Mouse (Mus musculus): Measurements from ENCODE around the gene C2cd4d.

C2cd4d gene

DNA sequence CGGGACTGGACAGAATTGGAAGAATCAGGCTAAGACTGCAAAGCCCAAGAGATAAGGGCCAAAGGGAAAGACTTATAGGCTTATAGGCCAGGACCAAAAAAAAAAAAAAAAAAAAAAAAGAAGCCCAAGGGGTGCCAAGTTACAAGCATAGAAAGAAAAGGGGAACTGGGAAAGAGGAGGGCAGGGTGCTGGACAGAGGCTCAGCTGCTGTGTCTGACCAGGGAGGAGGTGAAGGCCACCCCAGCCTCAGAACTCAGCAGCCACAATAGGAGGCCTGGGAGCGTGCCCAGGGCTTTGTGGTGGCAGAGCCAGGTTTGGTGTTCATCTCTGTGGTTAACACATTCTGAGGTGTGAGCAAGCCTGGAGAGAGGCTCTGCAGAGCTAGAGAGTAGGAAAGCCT is 12.9 kb downstream of the C2cd4d start:
- in situ Hi-C loops (cut with MboI, MseI) = loop anchor here (5.0 to 10.0 kb wide), 2 partner anchors 67 to 470 kb away; partner anchors contain the start of genes Mrpl9 (in 2 of the 2) and Oaz3 (in 2 of the 2)

GRCm38 (mm10) chr3:94375861-94376260 is 13.6 kb downstream of the C2cd4d start:
- in situ Hi-C loops (cut with MboI, MseI) = loop anchor here (5.0 to 10.0 kb wide), 2 partner anchors 66 to 469 kb away; partner anchors contain the start of genes Mrpl9 (in 2 of the 2) and Oaz3 (in 2 of the 2)

DNA sequence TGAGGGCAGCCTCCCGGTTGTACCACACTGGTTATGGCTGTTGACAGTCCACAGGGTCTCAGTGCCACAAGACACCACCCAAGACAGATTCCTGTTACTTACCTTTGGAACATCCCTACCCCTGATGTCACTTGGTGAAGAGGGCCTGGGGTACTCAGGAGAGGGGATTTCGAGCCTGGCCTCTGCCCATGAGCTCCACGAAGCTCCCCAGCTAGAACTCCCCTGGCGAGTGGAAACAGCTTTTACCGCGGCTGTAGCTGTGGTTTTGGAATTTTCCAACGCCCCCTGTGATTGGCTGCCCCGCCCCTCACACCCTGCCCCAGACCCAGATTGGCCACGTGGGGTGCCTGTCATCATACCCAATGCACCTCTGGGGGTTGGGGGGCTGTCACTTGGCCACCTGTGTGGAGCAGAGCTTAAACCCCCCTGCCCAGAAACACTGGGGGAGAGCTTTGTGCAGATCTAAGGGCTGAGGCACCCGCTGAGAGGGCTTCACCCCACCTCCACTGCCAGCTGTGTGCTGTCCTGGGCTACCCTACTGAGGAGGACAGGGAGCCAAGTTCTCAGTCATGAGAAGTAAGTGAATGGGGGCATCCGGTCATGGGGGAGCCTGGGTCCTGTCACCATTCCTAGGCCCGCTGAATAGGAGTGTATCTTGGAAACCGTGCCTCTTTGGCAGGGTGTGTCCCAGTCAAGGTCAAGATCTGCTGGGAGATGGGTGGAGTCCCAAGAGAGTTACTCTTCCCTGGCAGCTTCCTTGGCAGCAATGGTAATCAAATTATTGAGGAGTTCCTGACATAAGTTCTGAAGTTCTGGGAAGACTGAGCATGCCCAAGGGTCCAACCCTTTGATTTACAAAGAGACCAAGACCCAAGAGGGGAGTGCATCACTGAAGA is 15.0 kb downstream of the C2cd4d start:
- in situ Hi-C loops (cut with MboI, MseI) = loop anchor here (5.0 to 10.0 kb wide), 2 partner anchors 65 to 468 kb away; partner anchors contain the start of genes Mrpl9 (in 2 of the 2) and Oaz3 (in 2 of the 2)

GRCm38 (mm10) chr3:94379831-94380510 is 17.7 kb downstream of the C2cd4d start:
- in situ Hi-C loops (cut with MboI, MseI) = loop anchor here (5.0 to 10.0 kb wide), 2 partner anchors 62 to 465 kb away; partner anchors contain the start of genes Mrpl9 (in 2 of the 2) and Oaz3 (in 2 of the 2)

DNA sequence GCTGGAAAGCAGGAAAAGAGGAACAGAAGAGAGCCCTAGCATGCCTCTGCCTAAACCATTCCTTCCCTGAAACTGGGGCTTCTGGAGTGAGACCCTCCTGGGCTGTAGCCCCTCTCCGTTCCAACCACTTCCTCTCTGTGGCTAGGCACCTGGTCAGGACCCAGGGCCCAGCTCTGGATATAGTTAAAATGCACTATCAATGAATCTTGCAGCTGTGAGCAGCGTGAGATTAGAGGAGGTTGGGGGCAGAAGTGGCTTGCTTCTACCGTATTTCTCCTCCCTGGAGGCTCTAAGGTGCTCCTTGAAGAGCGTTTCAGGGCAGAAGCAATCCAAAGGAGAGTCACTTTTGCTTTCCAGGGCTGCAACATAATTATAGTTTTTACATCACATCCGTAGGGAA is 20.1 kb downstream of the C2cd4d start:
- in situ Hi-C loops (cut with MboI, MseI) = no loop called here

- in situ Hi-C loops (cut with MboI, MseI) = no loop called here
Measured at GRCm38 (mm10) chr3:94383476-94383875, 21.2 kb downstream of the C2cd4d start.

DNA sequence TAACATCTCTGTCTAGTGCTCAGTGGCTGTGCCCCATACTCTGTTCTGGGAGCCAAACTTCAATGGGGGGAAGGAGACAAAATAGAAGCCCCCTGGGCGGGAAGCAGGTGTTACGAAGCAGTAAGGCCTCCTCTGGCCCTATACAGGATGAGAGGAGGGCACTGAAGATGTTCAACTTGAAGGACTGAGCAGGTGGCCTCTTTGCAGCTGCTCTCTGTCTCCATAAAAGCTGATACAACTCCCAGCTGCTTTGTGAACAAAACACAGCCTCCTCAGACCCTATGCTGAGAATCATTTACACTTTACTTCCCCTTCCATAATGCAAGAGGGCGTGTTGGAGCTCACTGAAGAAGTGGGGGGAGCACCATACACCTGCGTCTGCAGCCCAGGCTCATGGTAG is 24.4 kb downstream of the C2cd4d start:
- in situ Hi-C loops (cut with MboI, MseI) = no loop called here

GRCm38 (mm10) chr3:94387391-94387790 is 25.2 kb downstream of the C2cd4d start:
- in situ Hi-C loops (cut with MboI, MseI) = no loop called here

GRCm38 (mm10) chr3:94388047-94388446 is 25.8 kb downstream of the C2cd4d start:
- in situ Hi-C loops (cut with MboI, MseI) = no loop called here

GRCm38 (mm10) chr3:94389420-94389819 is 27.2 kb downstream of the C2cd4d start:
- in situ Hi-C loops (cut with MboI, MseI) = no loop called here

DNA sequence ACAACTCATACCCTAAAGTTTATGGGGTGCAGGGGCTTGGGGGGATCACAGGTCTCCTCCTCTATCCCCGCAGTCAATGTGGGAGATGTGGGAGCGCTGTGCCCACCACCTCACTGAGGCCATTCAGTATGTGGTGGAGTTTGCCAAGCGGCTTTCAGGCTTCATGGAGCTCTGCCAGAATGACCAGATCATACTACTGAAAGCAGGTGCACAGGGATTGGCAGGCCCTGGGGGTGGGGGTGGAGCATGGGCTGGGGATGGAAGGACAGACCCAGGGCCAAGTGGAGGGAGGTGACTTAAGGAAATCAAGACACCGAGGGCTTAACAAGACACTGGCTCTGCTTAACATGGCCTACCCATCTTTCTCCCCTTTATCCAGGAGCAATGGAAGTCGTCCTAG is 28.8 kb downstream of the C2cd4d start:
- in situ Hi-C loops (cut with MboI, MseI) = no loop called here

DNA sequence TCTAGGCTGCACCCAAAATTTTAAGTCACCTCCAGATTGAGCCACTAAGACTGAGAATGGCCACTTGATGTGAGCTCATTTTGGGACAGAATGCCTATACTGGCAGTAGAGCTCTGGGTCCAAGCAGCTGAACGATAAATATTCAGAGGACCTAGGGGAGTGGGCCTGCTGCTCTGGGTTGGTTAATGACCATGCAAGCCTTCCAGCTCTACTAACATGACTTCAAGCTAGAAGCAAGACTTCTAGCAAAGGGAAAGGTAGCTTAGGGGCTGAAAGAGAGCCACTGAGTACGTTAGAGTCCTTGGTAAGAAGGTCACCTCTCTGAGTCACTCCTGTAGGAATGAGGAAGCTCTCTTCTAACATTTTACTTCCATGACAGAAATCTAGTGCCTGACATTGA is 29.9 kb downstream of the C2cd4d start:
- in situ Hi-C loops (cut with MboI, MseI) = no loop called here

DNA sequence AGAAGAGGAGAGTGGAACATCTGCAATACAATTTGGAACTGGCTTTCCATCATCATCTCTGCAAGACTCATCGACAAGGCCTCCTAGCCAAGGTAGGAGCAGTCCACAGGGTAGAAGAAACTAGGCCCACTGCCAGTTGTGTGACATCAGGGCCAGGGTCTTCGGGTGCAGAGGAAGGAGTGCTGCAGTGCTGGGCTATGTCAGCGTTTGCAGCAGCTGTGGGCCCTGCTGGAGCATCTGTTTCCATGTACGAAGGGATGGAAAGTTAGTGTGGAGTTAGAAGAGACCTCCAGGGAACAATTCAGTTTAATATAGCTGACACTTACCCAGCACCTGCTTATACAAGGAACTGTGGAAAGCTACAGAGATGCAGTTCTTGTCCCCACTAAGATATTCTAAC is 30.8 kb downstream of the C2cd4d start:
- in situ Hi-C loops (cut with MboI, MseI) = no loop called here

DNA sequence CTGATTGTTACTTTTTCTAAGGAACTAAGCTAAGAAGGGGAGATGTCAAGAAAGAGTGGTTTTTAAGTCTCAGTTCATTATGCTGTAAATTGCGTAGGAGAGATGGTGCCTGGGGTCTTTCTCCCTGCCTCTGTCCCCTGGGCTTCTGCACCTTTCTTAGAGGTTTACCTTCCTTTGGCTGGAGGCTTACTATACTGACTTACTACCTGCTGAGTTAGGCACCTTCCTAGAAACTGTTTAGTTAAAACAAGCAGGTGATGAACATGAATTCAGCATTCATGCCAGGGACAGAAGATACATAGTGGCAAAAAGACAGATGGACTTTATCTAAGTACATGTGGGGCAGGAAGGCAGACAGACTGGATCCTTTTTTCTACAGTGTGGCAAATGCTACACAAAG is 34.1 kb downstream of the C2cd4d start:
- in situ Hi-C loops (cut with MboI, MseI) = no loop called here

- in situ Hi-C loops (cut with MboI, MseI) = no loop called here
Measured at GRCm38 (mm10) chr3:94396851-94397250, 34.6 kb downstream of the C2cd4d start.

DNA sequence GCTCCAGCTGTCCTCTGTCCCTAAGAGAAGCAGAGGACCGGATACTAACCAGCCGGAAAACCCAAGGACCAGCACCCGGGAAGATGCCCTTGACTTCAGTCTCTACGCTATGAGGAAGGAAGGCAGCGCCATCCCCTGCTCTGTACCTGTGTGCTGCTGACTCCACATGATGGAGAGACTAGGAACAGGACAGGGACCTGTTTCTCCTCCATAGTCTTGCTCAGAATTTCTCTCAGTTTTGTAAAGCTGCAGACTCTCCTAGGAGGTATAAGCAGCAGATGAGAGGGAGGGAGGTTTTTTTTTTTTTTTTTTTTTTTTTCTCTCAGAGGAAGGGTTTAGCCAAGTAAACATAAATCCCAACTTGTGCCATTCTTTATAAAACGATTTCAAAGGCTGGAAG is 36.0 kb downstream of the C2cd4d start, which contains the start of gene Lingo4:
TSS of gene Lingo4 (plus strand) at position 301 of the 400 bp plus-strand sequence.
- in situ Hi-C loops (cut with MboI, MseI) = no loop called here

GRCm38 (mm10) chr3:94398943-94399481 is 36.8 kb downstream of the C2cd4d start:
- in situ Hi-C loops (cut with MboI, MseI) = no loop called here

GRCm38 (mm10) chr3:94399663-94400310 is 37.5 kb downstream of the C2cd4d start:
- in situ Hi-C loops (cut with MboI, MseI) = no loop called here

GRCm38 (mm10) chr3:94402451-94402850 is 40.2 kb downstream of the C2cd4d start:
- in situ Hi-C loops (cut with MboI, MseI) = no loop called here

DNA sequence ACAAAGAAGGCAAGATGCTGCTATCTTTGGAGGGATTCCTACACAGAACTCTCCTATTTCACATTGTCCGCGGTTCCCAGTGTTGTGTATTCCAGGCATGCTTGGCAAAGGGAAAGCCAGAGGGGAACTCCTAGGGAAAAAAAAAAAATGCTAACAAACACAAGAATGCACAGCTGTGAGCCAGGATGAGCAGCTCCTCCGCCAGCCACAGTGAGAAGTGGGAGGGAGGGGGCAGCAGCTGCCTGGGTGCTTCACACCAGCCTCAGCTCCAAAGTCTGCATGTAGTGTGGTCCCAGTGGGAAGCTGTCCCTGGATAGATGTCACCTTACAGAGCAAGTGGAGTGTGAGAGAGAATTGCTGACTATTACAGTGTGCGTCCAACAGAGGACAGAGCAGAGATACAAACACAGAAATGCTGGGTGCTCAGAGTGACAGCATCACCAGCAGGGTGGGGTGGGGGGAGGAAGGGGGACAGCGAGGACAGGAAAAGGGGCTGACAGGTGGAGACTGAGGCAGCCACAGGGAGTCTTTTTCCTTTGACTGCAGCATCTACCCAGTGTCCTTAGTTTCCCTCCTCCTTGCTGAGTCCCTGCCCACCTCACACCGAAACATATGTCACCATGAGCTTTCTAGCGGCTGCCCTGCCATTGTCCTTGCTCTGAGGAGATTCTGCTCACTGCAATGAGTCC is 42.3 kb downstream of the C2cd4d start:
- in situ Hi-C loops (cut with MboI, MseI) = no loop called here

DNA sequence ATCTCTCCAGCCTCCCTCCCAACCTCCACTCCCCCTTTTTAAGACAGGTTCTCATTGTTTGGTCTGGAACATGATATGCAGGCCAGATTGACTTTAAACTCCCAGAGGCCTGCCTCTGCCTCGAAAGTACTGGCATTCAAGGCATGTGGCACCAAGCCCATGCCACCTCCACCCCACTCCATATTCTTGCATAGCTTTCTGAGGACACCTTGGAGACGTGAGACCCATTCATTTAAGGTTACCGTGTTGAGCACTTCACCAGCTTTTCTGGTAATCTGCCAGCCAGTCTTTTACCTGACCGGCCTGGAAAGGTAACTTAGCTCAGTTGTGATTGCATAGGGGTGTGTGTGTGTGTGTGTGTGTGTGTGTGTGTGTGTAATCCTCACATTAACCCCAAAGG is 43.3 kb downstream of the C2cd4d start:
- in situ Hi-C loops (cut with MboI, MseI) = no loop called here
